In the genomic region with DNA sequence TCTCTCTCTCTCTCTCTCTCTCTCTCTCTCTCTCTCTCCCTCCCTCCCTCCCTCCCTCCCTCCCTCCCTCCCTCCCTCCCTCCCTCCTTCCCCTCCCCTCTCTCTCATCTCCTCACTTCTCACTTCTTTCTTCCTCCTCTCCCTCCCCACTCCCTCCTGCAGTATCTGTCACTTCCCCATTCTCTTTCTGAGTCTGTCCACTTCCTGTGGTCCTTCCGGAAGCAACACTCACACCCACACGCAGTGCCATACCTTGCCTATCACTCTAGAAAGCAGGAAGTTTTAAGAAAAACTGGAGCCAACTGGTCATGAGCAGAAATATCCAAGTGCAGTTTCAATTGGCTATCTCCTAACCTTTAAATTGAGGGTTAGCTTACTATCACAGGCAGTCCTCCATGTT, we compare ENCODE assay signal across 15 mouse cellular contexts. TPM values are rescaled to one million over a fixed set of nuclear protein-coding genes. Genes with fewer than 3 reads are reported as not detected.
DNase-seq lines count a peak whose midpoint lies in the region; ATAC-seq and TF ChIP-seq lines count a peak whose summit lies in the region.
"Had no signal": no experiment of that assay in that cellular context is flagged by ENCODE, and none has a peak within 500 bp of the region (broad histone marks: within the 10 kb centered on the region; RNA-seq: fewer than 3 reads in every experiment).

No protein-coding gene starts in this region.

- H3K4me3 ChIP-seq in hindbrain, embryonic 10.5 days = no peak overlapping the region
- H3K4me3 ChIP-seq in hindbrain, postnatal 0 days (ENCODE audit: low read length) = no peak overlapping the region
- H3K4me3 ChIP-seq in ES-Bruce4 (ENCODE audit: low read depth, low read length) = no peak overlapping the region
- no peak overlapping the region for H3K4me3 ChIP-seq in intestine, embryonic 15.5 days (replicated peaks)
- no peak overlapping the region for H3K4me3 ChIP-seq in forebrain, embryonic 15.5 days
- H3K4me3 ChIP-seq: hindbrain, embryonic 12.5 days; limb, embryonic 10.5 days had no signal

- no peak for TF ChIP-seq CTCF in hindbrain, postnatal 0 days (IDR thresholded peaks at IDR 0.05; ENCODE audit: low read depth)
- no peak for TF ChIP-seq CTCF in ES-Bruce4 (IDR thresholded peaks at IDR 0.05; ENCODE audit: low read depth, low read length)

- WGBS in hindbrain, embryonic 10.5 days = 51% methylated on average over 2 of the region's 2 CpGs
- 71% methylated on average over 2 of the region's 2 CpGs for WGBS in hindbrain, postnatal 0 days
- WGBS in intestine, embryonic 15.5 days = 6% methylated on average over 2 of the region's 2 CpGs
- 53% methylated on average over 2 of the region's 2 CpGs for WGBS in forebrain, embryonic 15.5 days

- no peak for ATAC-seq in hindbrain, postnatal 0 days
- peak; percentile 53 for ATAC-seq in intestine, embryonic 15.5 days
- ATAC-seq in megakaryocyte progenitor cell, adult 5-6 weeks (replicated peaks; ENCODE audit: poor library complexity) = peak; percentile 96
- ATAC-seq in forebrain, embryonic 15.5 days (replicated peaks) = no peak

- TF ChIP-seq POLR2A in ES-Bruce4 (IDR thresholded peaks at IDR 0.05; ENCODE audit: insufficient read depth, low read length) = no peak

- peaks cover 13% of the 10 kb centered on the region for H3K4me1 ChIP-seq in hindbrain, embryonic 10.5 days (replicated peaks)
- H3K4me1 ChIP-seq in hindbrain, postnatal 0 days (ENCODE audit: insufficient read depth, low read length) = no peaks in the 10 kb centered on the region
- no peaks in the 10 kb centered on the region for H3K4me1 ChIP-seq in ES-Bruce4 (ENCODE audit: control insufficient read depth, insufficient read depth, low read length)
- 0 out of 2 replicates have a peak, but pooled peaks cover 3% of the 10 kb centered on the region for H3K4me1 ChIP-seq in intestine, embryonic 15.5 days (replicated peaks)
- no peaks in the 10 kb centered on the region for H3K4me1 ChIP-seq in forebrain, embryonic 15.5 days

- H3K27me3 ChIP-seq in hindbrain, embryonic 10.5 days (ENCODE audit: insufficient read depth, poor library complexity, severe bottlenecking) = no peaks in the 10 kb centered on the region
- no peaks in the 10 kb centered on the region for H3K27me3 ChIP-seq in hindbrain, postnatal 0 days (ENCODE audit: insufficient read depth, low read length)
- no peaks in the 10 kb centered on the region for H3K27me3 ChIP-seq in ES-Bruce4 (ENCODE audit: control insufficient read depth, insufficient read depth, low read length, poor library complexity, severe bottlenecking)
- no peaks in the 10 kb centered on the region for H3K27me3 ChIP-seq in intestine, embryonic 15.5 days (replicated peaks)
- H3K27me3 ChIP-seq in forebrain, embryonic 15.5 days = no peaks in the 10 kb centered on the region
- H3K27me3 ChIP-seq: hindbrain, embryonic 12.5 days had no signal

- H3K9ac ChIP-seq in hindbrain, postnatal 0 days (replicated peaks; ENCODE audit: low read length) = no peak overlapping the region
- H3K9ac ChIP-seq in ES-Bruce4 (ENCODE audit: low read depth, poor library complexity, severe bottlenecking) = peak overlapping the region; percentile 48; the same call in 1 of the 2 replicates
- H3K9ac ChIP-seq in intestine, embryonic 15.5 days = no peak overlapping the region
- no peak overlapping the region for H3K9ac ChIP-seq in forebrain, embryonic 15.5 days (replicated peaks)
- H3K9ac ChIP-seq: hindbrain, embryonic 12.5 days had no signal

- H3K36me3 ChIP-seq in hindbrain, embryonic 10.5 days = no peaks in the 10 kb centered on the region
- no peaks in the 10 kb centered on the region for H3K36me3 ChIP-seq in hindbrain, postnatal 0 days (ENCODE audit: insufficient read depth, low read length)
- H3K36me3 ChIP-seq in ES-Bruce4 (ENCODE audit: control insufficient read depth, insufficient read depth, low read length, poor library complexity, severe bottlenecking) = no peaks in the 10 kb centered on the region
- H3K36me3 ChIP-seq in intestine, embryonic 15.5 days = no peaks in the 10 kb centered on the region
- H3K36me3 ChIP-seq in forebrain, embryonic 15.5 days = no peaks in the 10 kb centered on the region
- H3K36me3 ChIP-seq: hindbrain, embryonic 12.5 days; limb, embryonic 10.5 days had no signal

- peak overlapping the region; percentile 64; the same call in 1 of the 2 replicates for H3K27ac ChIP-seq in hindbrain, embryonic 10.5 days
- no peak overlapping the region for H3K27ac ChIP-seq in hindbrain, postnatal 0 days
- no peak overlapping the region; the same call in 1 of the 2 replicates for H3K27ac ChIP-seq in ES-Bruce4 (ENCODE audit: insufficient read depth, low read length)
- H3K27ac ChIP-seq in intestine, embryonic 15.5 days = 0 out of 2 replicates have a peak overlapping the region, but pooled peaks have one; percentile 51
- H3K27ac ChIP-seq in forebrain, embryonic 15.5 days (replicated peaks) = no peak overlapping the region
- H3K27ac ChIP-seq: hindbrain, embryonic 12.5 days had no signal

- H3K4me2 ChIP-seq in hindbrain, postnatal 0 days (ENCODE audit: low read depth, low read length) = no peak overlapping the region
- no peak overlapping the region for H3K4me2 ChIP-seq in intestine, embryonic 15.5 days (replicated peaks)
- H3K4me2 ChIP-seq in forebrain, embryonic 15.5 days (replicated peaks) = no peak overlapping the region
- H3K4me2 ChIP-seq: hindbrain, embryonic 12.5 days had no signal

- H3K9me3 ChIP-seq in hindbrain, embryonic 10.5 days = no peaks in the 10 kb centered on the region
- no peaks in the 10 kb centered on the region for H3K9me3 ChIP-seq in hindbrain, postnatal 0 days (ENCODE audit: low read length)
- no peaks in the 10 kb centered on the region for H3K9me3 ChIP-seq in ES-Bruce4 (replicated peaks; ENCODE audit: control insufficient read depth, insufficient read depth, low read length, poor library complexity, severe bottlenecking)
- no peaks in the 10 kb centered on the region for H3K9me3 ChIP-seq in intestine, embryonic 15.5 days
- H3K9me3 ChIP-seq in forebrain, embryonic 15.5 days = no peaks in the 10 kb centered on the region
- H3K9me3 ChIP-seq: hindbrain, embryonic 12.5 days; limb, embryonic 10.5 days had no signal

- TF ChIP-seq EP300 in ES-Bruce4 (IDR thresholded peaks at IDR 0.05; ENCODE audit: insufficient read depth, low read depth, low read length) = no peak

- no peak for DNase-seq in hindbrain, embryonic 10.5 days (ENCODE audit: low spot score)
- no peak for DNase-seq in hindbrain, postnatal 0 days (ENCODE audit: low spot score)
- DNase-seq in kidney, adult 9 months = no peak
- no peak for DNase-seq in kidney, postnatal 25 days
- DNase-seq: adrenal gland, postnatal 36 days; cerebellum, adult 18-20 months; kidney, postnatal 10 days; thymus, postnatal 25 days had no signal

RNA-seq across cellular contexts. Expression of gene Stx7, which starts 16.0 kb away (rescaled TPM):
- polyA plus RNA-seq in hindbrain, embryonic 10.5 days (2016; fragmentation: Nextera tagmentation; extraction: Ambion mirVana) = 63.8 and 87.5 TPM in 2 replicates
- total RNA-seq in hindbrain, postnatal 0 days (2014; rRNA removed) = 109 and 111 TPM in 2 replicates
- 289 and 299 TPM in 2 replicates for polyA plus RNA-seq in hindbrain, postnatal 0 days (2015; fragmentation: Nextera tagmentation; extraction: Ambion mirVana)
- 78.3 and 99.4 TPM in 2 replicates for polyA plus RNA-seq in ES-Bruce4 (2011; ENCODE audit: insufficient read depth, insufficient read length, low read depth, missing spikeins)
- 123 and 127 TPM in 2 replicates for polyA plus RNA-seq in intestine, embryonic 15.5 days (2015; fragmentation: Nextera tagmentation; extraction: Ambion mirVana)
- total RNA-seq in megakaryocyte progenitor cell, adult 5-6 weeks (2015) = 53.4 and 64.1 TPM in 2 replicates
- total RNA-seq in megakaryocyte progenitor cell, adult 5-6 weeks (2017) = 47.2 and 55.5 TPM in 2 replicates
- 252 and 275 TPM in 2 replicates for polyA plus RNA-seq in forebrain, embryonic 15.5 days (2015; fragmentation: Nextera tagmentation; extraction: Ambion mirVana)

RNA-seq across cellular contexts. Expression of gene Taar9, which starts 23.8 kb away (rescaled TPM):
- 0.41 TPM in 1 of 2 replicates, not detected in the other for polyA plus RNA-seq in hindbrain, embryonic 10.5 days (2016; fragmentation: Nextera tagmentation; extraction: Ambion mirVana)
- total RNA-seq in hindbrain, postnatal 0 days (2014; rRNA removed) = not detected in 2 replicates
- polyA plus RNA-seq in hindbrain, postnatal 0 days (2015; fragmentation: Nextera tagmentation; extraction: Ambion mirVana) = not detected in 2 replicates
- polyA plus RNA-seq in ES-Bruce4 (2011; ENCODE audit: insufficient read depth, insufficient read length, low read depth, missing spikeins) = not detected in 2 replicates
- polyA plus RNA-seq in intestine, embryonic 15.5 days (2015; fragmentation: Nextera tagmentation; extraction: Ambion mirVana) = not detected in 2 replicates
- total RNA-seq in megakaryocyte progenitor cell, adult 5-6 weeks (2015) = not detected in 2 replicates
- total RNA-seq in megakaryocyte progenitor cell, adult 5-6 weeks (2017) = not detected in 2 replicates
- not detected in 2 replicates for polyA plus RNA-seq in forebrain, embryonic 15.5 days (2015; fragmentation: Nextera tagmentation; extraction: Ambion mirVana)
- total RNA-seq: adrenal gland, postnatal 36 days had no signal
- polyA plus RNA-seq: C2C12; hindbrain, embryonic 12.5 days; limb, embryonic 10.5 days had no signal

RNA-seq across cellular contexts. Expression of gene Taar8c, which starts 31.4 kb away (rescaled TPM):
- polyA plus RNA-seq in hindbrain, embryonic 10.5 days (2016; fragmentation: Nextera tagmentation; extraction: Ambion mirVana) = not detected in 2 replicates
- total RNA-seq in hindbrain, postnatal 0 days (2014; rRNA removed) = not detected in 2 replicates
- polyA plus RNA-seq in hindbrain, postnatal 0 days (2015; fragmentation: Nextera tagmentation; extraction: Ambion mirVana) = not detected in 2 replicates
- polyA plus RNA-seq in ES-Bruce4 (2011; ENCODE audit: insufficient read depth, insufficient read length, low read depth, missing spikeins) = not detected in 2 replicates
- polyA plus RNA-seq in intestine, embryonic 15.5 days (2015; fragmentation: Nextera tagmentation; extraction: Ambion mirVana) = not detected in 2 replicates
- not detected in 2 replicates for total RNA-seq in megakaryocyte progenitor cell, adult 5-6 weeks (2015)
- total RNA-seq in megakaryocyte progenitor cell, adult 5-6 weeks (2017) = not detected in 2 replicates
- polyA plus RNA-seq in forebrain, embryonic 15.5 days (2015; fragmentation: Nextera tagmentation; extraction: Ambion mirVana) = not detected in 2 replicates
- total RNA-seq: adrenal gland, postnatal 36 days had no signal
- polyA plus RNA-seq: C2C12; hindbrain, embryonic 12.5 days; limb, embryonic 10.5 days had no signal

RNA-seq across cellular contexts. Expression of gene Taar8b, which starts 41.0 kb away (rescaled TPM):
- not detected in 2 replicates for polyA plus RNA-seq in hindbrain, embryonic 10.5 days (2016; fragmentation: Nextera tagmentation; extraction: Ambion mirVana)
- total RNA-seq in hindbrain, postnatal 0 days (2014; rRNA removed) = not detected in 2 replicates
- not detected in 2 replicates for polyA plus RNA-seq in hindbrain, postnatal 0 days (2015; fragmentation: Nextera tagmentation; extraction: Ambion mirVana)
- not detected in 2 replicates for polyA plus RNA-seq in ES-Bruce4 (2011; ENCODE audit: insufficient read depth, insufficient read length, low read depth, missing spikeins)
- polyA plus RNA-seq in intestine, embryonic 15.5 days (2015; fragmentation: Nextera tagmentation; extraction: Ambion mirVana) = not detected in 2 replicates
- not detected in 2 replicates for total RNA-seq in megakaryocyte progenitor cell, adult 5-6 weeks (2015)
- total RNA-seq in megakaryocyte progenitor cell, adult 5-6 weeks (2017) = not detected in 2 replicates
- not detected in 2 replicates for polyA plus RNA-seq in forebrain, embryonic 15.5 days (2015; fragmentation: Nextera tagmentation; extraction: Ambion mirVana)
- total RNA-seq: adrenal gland, postnatal 36 days had no signal
- polyA plus RNA-seq: C2C12; hindbrain, embryonic 12.5 days; limb, embryonic 10.5 days had no signal

RNA-seq across cellular contexts. Expression of gene Taar8a, which starts 56.8 kb away (rescaled TPM):
- polyA plus RNA-seq in hindbrain, embryonic 10.5 days (2016; fragmentation: Nextera tagmentation; extraction: Ambion mirVana) = not detected in 2 replicates
- not detected in 2 replicates for total RNA-seq in hindbrain, postnatal 0 days (2014; rRNA removed)
- not detected in 2 replicates for polyA plus RNA-seq in hindbrain, postnatal 0 days (2015; fragmentation: Nextera tagmentation; extraction: Ambion mirVana)
- not detected in 2 replicates for polyA plus RNA-seq in ES-Bruce4 (2011; ENCODE audit: insufficient read depth, insufficient read length, low read depth, missing spikeins)
- polyA plus RNA-seq in intestine, embryonic 15.5 days (2015; fragmentation: Nextera tagmentation; extraction: Ambion mirVana) = not detected in 2 replicates
- total RNA-seq in megakaryocyte progenitor cell, adult 5-6 weeks (2015) = not detected in 2 replicates
- not detected in 2 replicates for total RNA-seq in megakaryocyte progenitor cell, adult 5-6 weeks (2017)
- not detected in 2 replicates for polyA plus RNA-seq in forebrain, embryonic 15.5 days (2015; fragmentation: Nextera tagmentation; extraction: Ambion mirVana)
- total RNA-seq: adrenal gland, postnatal 36 days had no signal
- polyA plus RNA-seq: C2C12; hindbrain, embryonic 12.5 days; limb, embryonic 10.5 days had no signal

Comparison
In these comparisons a context has a peak if more than half of its experiments do, and no peak if none do; other contexts are left out.
1. H3K27ac ChIP-seq: peak in hindbrain, embryonic 10.5 days (single experiment) and intestine, embryonic 15.5 days (single experiment); none in hindbrain, postnatal 0 days (single experiment), ES-Bruce4 (single experiment) and forebrain, embryonic 15.5 days (single experiment).
2. ATAC-seq: peak in intestine, embryonic 15.5 days (single experiment) and megakaryocyte progenitor cell, adult 5-6 weeks (single experiment); none in hindbrain, postnatal 0 days (single experiment) and forebrain, embryonic 15.5 days (single experiment).